Mouse (Mus musculus): ENCODE results near the gene Bnc2. TPM values are rescaled to one million over a fixed set of nuclear protein-coding genes. Genes with fewer than 3 reads are reported as not detected.

Gene Bnc2
- polyA plus RNA-seq, 1 experiment from 2014 or later: 8.1 TPM

- no peak for ATAC-seq (ENCODE audit: low FRiP score, low TSS enrichment)
- no peaks in the 10 kb centered on the region for H3K9me3 ChIP-seq (ENCODE audit: low read length)
- no peak overlapping the region for H3K9ac ChIP-seq (replicated peaks; ENCODE audit: low read length)
- no peaks in the 10 kb centered on the region for H3K4me1 ChIP-seq (ENCODE audit: insufficient read depth, low read length)
- no peaks in the 10 kb centered on the region for H3K36me3 ChIP-seq (ENCODE audit: insufficient read depth, low read length)
- no peak overlapping the region for H3K4me2 ChIP-seq (replicated peaks; ENCODE audit: low read depth, low read length)
- no peak overlapping the region for H3K4me3 ChIP-seq (ENCODE audit: low read length)
- H3K27me3 ChIP-seq (ENCODE audit: insufficient read depth, low read length): no peaks in the 10 kb centered on the region
- 62% methylated on average over 6 of the region's 6 CpGs for WGBS
- no peak overlapping the region for H3K27ac ChIP-seq (ENCODE audit: low read length)
Measured at GRCm38 (mm10) chr4:84269845-84270244, 405.2 kb downstream of the Bnc2 start.

- H3K4me3 ChIP-seq (ENCODE audit: low read length): no peak overlapping the region
- H3K36me3 ChIP-seq (ENCODE audit: insufficient read depth, low read length): no peaks in the 10 kb centered on the region
- ATAC-seq (ENCODE audit: low FRiP score, low TSS enrichment): no peak
- H3K9ac ChIP-seq (replicated peaks; ENCODE audit: low read length): no peak overlapping the region
- no peaks in the 10 kb centered on the region for H3K4me1 ChIP-seq (ENCODE audit: insufficient read depth, low read length)
- H3K27ac ChIP-seq (ENCODE audit: low read length): no peak overlapping the region
- no peaks in the 10 kb centered on the region for H3K9me3 ChIP-seq (ENCODE audit: low read length)
- H3K4me2 ChIP-seq (replicated peaks; ENCODE audit: low read depth, low read length): no peak overlapping the region
- WGBS: 91% methylated on average over 2 of the region's 2 CpGs
- no peaks in the 10 kb centered on the region for H3K27me3 ChIP-seq (ENCODE audit: insufficient read depth, low read length)
Measured at GRCm38 (mm10) chr4:84247356-84247755, 427.7 kb downstream of the Bnc2 start.

GRCm38 (mm10) chr4:84232346-84232745 lies 442.7 kb downstream of the Bnc2 start:
- Histone ChIP-seq H3K36me3 (ENCODE audit: insufficient read depth, low read length) (no peaks in the 10 kb centered on the region), H3K9me3 (ENCODE audit: low read length) (no peaks in the 10 kb centered on the region), H3K4me1 (ENCODE audit: insufficient read depth, low read length) (no peaks in the 10 kb centered on the region), H3K4me3 (ENCODE audit: low read length) (no peak overlapping the region), H3K9ac (replicated peaks; ENCODE audit: low read length) (no peak overlapping the region), H3K4me2 (replicated peaks; ENCODE audit: low read depth, low read length) (no peak overlapping the region), H3K27ac (ENCODE audit: low read length) (no peak overlapping the region), H3K27me3 (ENCODE audit: insufficient read depth, low read length) (no peaks in the 10 kb centered on the region)
- no peak for ATAC-seq (ENCODE audit: low FRiP score, low TSS enrichment)
- WGBS: 80% methylated on average over 7 of the region's 7 CpGs

- H3K9me3 ChIP-seq (ENCODE audit: low read length): no peaks in the 10 kb centered on the region
- no peak overlapping the region for H3K4me3 ChIP-seq (ENCODE audit: low read length)
- ATAC-seq (ENCODE audit: low FRiP score, low TSS enrichment): no peak
- H3K36me3 ChIP-seq (ENCODE audit: insufficient read depth, low read length): no peaks in the 10 kb centered on the region
- no peak overlapping the region for H3K27ac ChIP-seq (ENCODE audit: low read length)
- WGBS: 87% methylated on average over 2 of the region's 2 CpGs
- H3K4me2 ChIP-seq (replicated peaks; ENCODE audit: low read depth, low read length): no peak overlapping the region
- no peaks in the 10 kb centered on the region for H3K4me1 ChIP-seq (ENCODE audit: insufficient read depth, low read length)
- H3K9ac ChIP-seq (replicated peaks; ENCODE audit: low read length): no peak overlapping the region
- no peaks in the 10 kb centered on the region for H3K27me3 ChIP-seq (ENCODE audit: insufficient read depth, low read length)
Measured at GRCm38 (mm10) chr4:84231251-84231650, 443.8 kb downstream of the Bnc2 start.

- Histone ChIP-seq H3K9me3 (ENCODE audit: low read length) (no peaks in the 10 kb centered on the region), H3K27me3 (ENCODE audit: insufficient read depth, low read length) (no peaks in the 10 kb centered on the region), H3K27ac (ENCODE audit: low read length) (no peak overlapping the region), H3K4me1 (ENCODE audit: insufficient read depth, low read length) (no peaks in the 10 kb centered on the region), H3K9ac (replicated peaks; ENCODE audit: low read length) (no peak overlapping the region), H3K4me3 (ENCODE audit: low read length) (no peak overlapping the region), H3K36me3 (ENCODE audit: insufficient read depth, low read length) (no peaks in the 10 kb centered on the region), H3K4me2 (replicated peaks; ENCODE audit: low read depth, low read length) (no peak overlapping the region)
- WGBS: 75% methylated on average over 10 of the region's 10 CpGs
- no peak for ATAC-seq (ENCODE audit: low FRiP score, low TSS enrichment)
Measured at GRCm38 (mm10) chr4:84229189-84229960, 445.7 kb downstream of the Bnc2 start.

- WGBS: 88% methylated on average over 5 of the region's 5 CpGs
- ATAC-seq (ENCODE audit: low FRiP score, low TSS enrichment): no peak
Measured at GRCm38 (mm10) chr4:84228551-84228950, 446.5 kb downstream of the Bnc2 start.

More at GRCm38 (mm10) chr4:84228551-84228950, 446.5 kb downstream of the Bnc2 start:
- H3K4me2 ChIP-seq (replicated peaks; ENCODE audit: low read depth, low read length): no peak overlapping the region
- H3K27me3 ChIP-seq (ENCODE audit: insufficient read depth, low read length): no peaks in the 10 kb centered on the region
- H3K4me3 ChIP-seq (ENCODE audit: low read length): no peak overlapping the region
- H3K9me3 ChIP-seq (ENCODE audit: low read length): no peaks in the 10 kb centered on the region
- no peaks in the 10 kb centered on the region for H3K4me1 ChIP-seq (ENCODE audit: insufficient read depth, low read length)
- no peaks in the 10 kb centered on the region for H3K36me3 ChIP-seq (ENCODE audit: insufficient read depth, low read length)
- no peak overlapping the region for H3K27ac ChIP-seq (ENCODE audit: low read length)
- H3K9ac ChIP-seq (replicated peaks; ENCODE audit: low read length): no peak overlapping the region

Other genes with a start within 250 kb of the Bnc2 start
- gene Cntln, start 209.0 kb upstream of the Bnc2 start, polyA plus RNA-seq (2015; fragmentation: Nextera tagmentation; extraction: Ambion mirVana): 9.1 and 9.8 TPM in 2 replicates